ENCODE assay signal across 29 mouse cellular contexts in the genomic region with DNA sequence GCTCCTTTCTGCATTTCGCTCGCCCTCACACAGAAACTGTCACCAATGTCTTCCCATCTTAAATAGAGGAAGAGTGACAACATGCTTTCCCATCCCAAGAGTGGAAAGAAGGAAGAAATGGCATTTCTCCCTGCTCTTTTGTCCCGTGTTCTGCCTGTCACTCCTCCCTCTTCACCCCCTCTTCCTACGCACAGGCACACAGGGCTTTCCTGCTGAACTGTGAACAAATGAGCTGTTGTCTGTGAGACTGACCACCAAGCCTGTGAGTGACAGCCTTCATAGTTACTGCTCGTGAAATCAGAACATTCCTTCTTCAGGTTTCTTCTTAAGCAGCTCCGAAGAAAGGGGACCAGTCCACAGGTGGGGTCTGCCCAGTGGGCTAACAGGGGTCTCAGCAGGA.
DNase-seq lines count a peak whose midpoint lies in the region; ATAC-seq and TF ChIP-seq lines count a peak whose summit lies in the region.
"Had no signal": no experiment of that assay in that cellular context is flagged by ENCODE, and none has a peak within 500 bp of the region (broad histone marks: within the 10 kb centered on the region; RNA-seq: fewer than 3 reads in every experiment).

No protein-coding gene starts in this region.

- H3K4me3 ChIP-seq in heart, adult 2 months = no peak overlapping the region
- H3K4me3 ChIP-seq in layer of hippocampus, adult 2 months = no peak overlapping the region
- no peak overlapping the region for H3K4me3 ChIP-seq in midbrain, embryonic 11.5 days (ENCODE audit: low read depth, low read length)
- H3K4me3 ChIP-seq in midbrain, embryonic 15.5 days = no peak overlapping the region
- H3K4me3 ChIP-seq in kidney, embryonic 16.5 days (ENCODE audit: low read length) = no peak overlapping the region
- H3K4me3 ChIP-seq: embryonic facial prominence, embryonic 10.5 days; embryonic facial prominence, embryonic 13.5 days; erythroblast, embryonic 14.5 days; forebrain, embryonic 13.5 days; gastrocnemius, adult 2 months; heart, embryonic 10.5 days; heart, embryonic 13.5 days had no signal

- no peaks in the 10 kb centered on the region for H3K4me1 ChIP-seq in heart, adult 2 months (ENCODE audit: control insufficient read depth, insufficient read depth, low read length)
- H3K4me1 ChIP-seq in midbrain, embryonic 11.5 days (ENCODE audit: control insufficient read depth, insufficient read depth, low read length) = peaks cover 4% of the 10 kb centered on the region; the same call in 1 of the 2 replicates
- H3K4me1 ChIP-seq in midbrain, embryonic 15.5 days = peaks cover 19% of the 10 kb centered on the region
- peaks cover 7% of the 10 kb centered on the region; the same call in 1 of the 2 replicates for H3K4me1 ChIP-seq in kidney, embryonic 16.5 days (ENCODE audit: insufficient read depth, low read length)

- 82% methylated on average over 6 of the region's 6 CpGs for WGBS in heart, adult 2 months
- 61% methylated on average over 6 of the region's 6 CpGs for WGBS in midbrain, embryonic 11.5 days
- 46% methylated on average over 6 of the region's 6 CpGs for WGBS in midbrain, embryonic 15.5 days
- 77% methylated on average over 6 of the region's 6 CpGs for WGBS in kidney, embryonic 16.5 days

- ATAC-seq in midbrain, embryonic 11.5 days (ENCODE audit: low FRiP score) = no peak
- ATAC-seq in midbrain, embryonic 15.5 days (replicated peaks) = no peak
- ATAC-seq in kidney, embryonic 16.5 days (ENCODE audit: low FRiP score, low TSS enrichment) = no peak
- ATAC-seq: forebrain, embryonic 13.5 days; forebrain, postnatal 0 days; Patski had no signal

- H3K36me3 ChIP-seq in heart, adult 2 months (ENCODE audit: control insufficient read depth, insufficient read depth, low read length) = no peaks in the 10 kb centered on the region
- H3K36me3 ChIP-seq in midbrain, embryonic 11.5 days (ENCODE audit: control insufficient read depth, insufficient read depth, low read length) = no peaks in the 10 kb centered on the region
- no peaks in the 10 kb centered on the region for H3K36me3 ChIP-seq in midbrain, embryonic 15.5 days (replicated peaks)
- H3K36me3 ChIP-seq in kidney, embryonic 16.5 days (ENCODE audit: insufficient read depth, low read length) = no peaks in the 10 kb centered on the region
- H3K36me3 ChIP-seq: embryonic facial prominence, embryonic 10.5 days; embryonic facial prominence, embryonic 13.5 days; G1E; heart, embryonic 10.5 days; heart, embryonic 13.5 days had no signal

- H3K9ac ChIP-seq in heart, adult 2 months (ENCODE audit: low read depth, low read length) = no peak overlapping the region
- H3K9ac ChIP-seq in midbrain, embryonic 11.5 days (ENCODE audit: low read length) = no peak overlapping the region
- H3K9ac ChIP-seq in midbrain, embryonic 15.5 days = no peak overlapping the region
- no peak overlapping the region for H3K9ac ChIP-seq in kidney, embryonic 16.5 days (replicated peaks; ENCODE audit: low read length)
- H3K9ac ChIP-seq: embryonic facial prominence, embryonic 13.5 days; forebrain, embryonic 13.5 days; forebrain, postnatal 0 days; heart, embryonic 13.5 days; hindbrain, embryonic 14.5 days had no signal

- intact Hi-C loops in heart, adult 2 months (cut with DNase I) = no loop called here

- no peak overlapping the region for H3K27ac ChIP-seq in heart, adult 2 months
- peak overlapping the region; percentile 99 for H3K27ac ChIP-seq in layer of hippocampus, adult 2 months
- no peak overlapping the region for H3K27ac ChIP-seq in midbrain, embryonic 11.5 days (ENCODE audit: low read depth, low read length)
- H3K27ac ChIP-seq in midbrain, embryonic 15.5 days = no peak overlapping the region
- H3K27ac ChIP-seq in kidney, embryonic 16.5 days (ENCODE audit: low read length) = no peak overlapping the region
- H3K27ac ChIP-seq: embryonic facial prominence, embryonic 10.5 days; embryonic facial prominence, embryonic 13.5 days; gastrocnemius, adult 2 months; heart, embryonic 10.5 days; heart, embryonic 13.5 days; hindbrain, embryonic 14.5 days had no signal

- TF ChIP-seq CTCF in heart, adult 2 months (IDR thresholded peaks at IDR 0.05) = no peak
- no peak for TF ChIP-seq CTCF in layer of hippocampus, adult 2 months (conservative IDR thresholded peaks at IDR 0.05)

- DNase-seq in heart, adult 11 months = peak; percentile 78
- no peak for DNase-seq in heart, adult 2 months
- no peak for DNase-seq in layer of hippocampus, adult 2 months (ENCODE audit: low spot score in 2 of 2)
- DNase-seq in layer of hippocampus, adult 8-10 months (ENCODE audit: low spot score in 2 of 2) = no peak
- peak; percentile 81 for DNase-seq in midbrain, embryonic 11.5 days (ENCODE audit: low spot score, missing footprints)
- DNase-seq: B cell, adult 2 months; cerebellum, adult 11 months; cerebellum, adult 2 months; cerebellum, adult 9-11 months; cerebellum, postnatal 25 days; embryo, embryonic 11 days; forebrain, postnatal 0 days; gastrocnemius, adult 2 months; gastrocnemius, postnatal 14 days; heart, adult 18-20 months; heart, postnatal 14 days; heart, postnatal 4 days had no signal

- no peaks in the 10 kb centered on the region for H3K27me3 ChIP-seq in heart, adult 2 months (ENCODE audit: control insufficient read depth, insufficient read depth, low read length)
- no peaks in the 10 kb centered on the region for H3K27me3 ChIP-seq in midbrain, embryonic 11.5 days (ENCODE audit: control insufficient read depth, insufficient read depth, low read length)
- no peaks in the 10 kb centered on the region for H3K27me3 ChIP-seq in midbrain, embryonic 15.5 days (replicated peaks)
- no peaks in the 10 kb centered on the region for H3K27me3 ChIP-seq in kidney, embryonic 16.5 days (ENCODE audit: insufficient read depth, low read length)
- H3K27me3 ChIP-seq: CH12.LX; forebrain, embryonic 13.5 days; heart, embryonic 13.5 days; Patski had no signal

- no peak overlapping the region for H3K4me2 ChIP-seq in midbrain, embryonic 11.5 days
- H3K4me2 ChIP-seq in midbrain, embryonic 15.5 days = no peak overlapping the region
- H3K4me2 ChIP-seq in kidney, embryonic 16.5 days (replicated peaks; ENCODE audit: low read depth, low read length) = no peak overlapping the region
- H3K4me2 ChIP-seq: embryonic facial prominence, embryonic 13.5 days; forebrain, embryonic 13.5 days; heart, embryonic 13.5 days; hindbrain, embryonic 14.5 days had no signal

- no peaks in the 10 kb centered on the region for H3K79me2 ChIP-seq in heart, adult 2 months (replicated peaks; ENCODE audit: control insufficient read depth, insufficient read depth, low read length)

- TF ChIP-seq POLR2A in heart, adult 2 months (IDR thresholded peaks at IDR 0.05; ENCODE audit: insufficient read depth, low read depth, low read length) = no peak

- TF ChIP-seq EP300 in heart, adult 2 months (IDR thresholded peaks at IDR 0.05; ENCODE audit: insufficient read depth, low read depth, low read length) = no peak

- no peaks in the 10 kb centered on the region for H3K9me3 ChIP-seq in midbrain, embryonic 11.5 days (ENCODE audit: control insufficient read depth, low read length)
- no peaks in the 10 kb centered on the region for H3K9me3 ChIP-seq in midbrain, embryonic 15.5 days
- H3K9me3 ChIP-seq in kidney, embryonic 16.5 days (ENCODE audit: low read length) = no peaks in the 10 kb centered on the region; the same call in 1 of the 2 replicates
- H3K9me3 ChIP-seq: embryonic facial prominence, embryonic 10.5 days; embryonic facial prominence, embryonic 13.5 days; forebrain, embryonic 13.5 days; G1E; heart, embryonic 10.5 days; heart, embryonic 13.5 days had no signal

Comparison
In these comparisons a context has a peak if more than half of its experiments do, and no peak if none do; other contexts are left out.
1. DNase-seq: peak in heart, adult 11 months (single experiment) and midbrain, embryonic 11.5 days (single experiment); none in heart, adult 2 months (0 of 2), layer of hippocampus, adult 2 months (0 of 2) and layer of hippocampus, adult 8-10 months (0 of 2).